Mouse (Mus musculus) heart, postnatal 0 days (tissue): ENCODE measurements around the gene Acadvl. TPM values are rescaled to one million over a fixed set of nuclear protein-coding genes. Genes with fewer than 3 reads are reported as not detected.

ENCODE experiments used
- ATAC-seq: fragments of 200-750 bp; cut with Nextera tagmentation; 2 replicates; pipeline ENCODE4 v1.8.0; 2017; ENCODE audit warnings: low read depth, moderate number of reproducible peaks, moderate library complexity; ENCODE audit not compliant: insufficient read depth
- DNase-seq: peaks from one replicate; pipeline ENCODE4 v3.0.0-alpha.2; 2016; ENCODE audit warnings: low spot score
- H3K27ac ChIP-seq: fragments of 300-500 bp; sonication (generic); 2 replicates; pipeline ENCODE4 v1.5.1; 2014; ENCODE audit warnings: low read depth, mild to moderate bottlenecking
- H3K27me3 ChIP-seq: fragments of 300-500 bp; sonication (generic); 2 replicates; pipeline ENCODE4 v1.6.1; 2014; ENCODE audit warnings: low read length, mixed read lengths; ENCODE audit not compliant: control insufficient read depth, insufficient read depth
- H3K36me3 ChIP-seq: fragments of 300-500 bp; sonication (generic); replicated peaks from 2 replicates; pipeline ENCODE4 v1.6.1; 2014; ENCODE audit warnings: low read length, mixed read lengths; ENCODE audit not compliant: control insufficient read depth, insufficient read depth
- H3K4me1 ChIP-seq: fragments of 300-500 bp; sonication (generic); 2 replicates; pipeline ENCODE4 v1.6.1; 2014; ENCODE audit warnings: antibody characterized with exemption; ENCODE audit not compliant: control insufficient read depth, insufficient read depth
- H3K4me2 ChIP-seq: fragments of 300-500 bp; sonication (generic); 2 replicates; pipeline ENCODE4 v1.6.1; 2014; ENCODE audit warnings: low read depth, mild to moderate bottlenecking, low read length, moderate library complexity
- H3K4me3 ChIP-seq: fragments of 300-500 bp; sonication (generic); 2 replicates; pipeline ENCODE4 v1.5.1; 2014; ENCODE audit warnings: low read depth, low read length
- H3K9ac ChIP-seq: fragments of 300-500 bp; sonication (generic); replicated peaks from 2 replicates; pipeline ENCODE4 v1.6.1; 2014; ENCODE audit warnings: low read depth, low read length, mixed read lengths
- H3K9me3 ChIP-seq: fragments of 300-500 bp; sonication (generic); replicated peaks from 2 replicates; pipeline ENCODE4 v1.6.1; 2016; ENCODE audit warnings: low read length; ENCODE audit not compliant: control insufficient read depth
- CTCF ChIP-seq: IDR thresholded peaks from 2 replicates; pipeline ENCODE4 v1.5.1; 2016; ENCODE audit warnings: antibody characterized with exemption, control low read depth, low read depth
- EP300 ChIP-seq: IDR thresholded peaks from 2 replicates; pipeline ENCODE4 v1.6.1; 2016; ENCODE audit warnings: antibody characterized with exemption, low read depth
- WGBS: fragments of 180-500 bp; shearing (Covaris S2); extraction: QIAGEN DNeasy Blood & Tissue Kit; methylation state at CpG from one replicate; pipeline ENCODE4 v1.1.7; 2014; 5-methylcytosine and 5-hydroxymethylcytosine counted together
- polyA plus RNA-seq: library from polyadenylated mRNA; unstranded; fragments of >200 nt; fragmentation: Nextera tagmentation; extraction: Ambion mirVana; gene quantifications from 2 replicates; pipeline ENCODE4 v1.2.1, GENCODE M21; 2015
- total RNA-seq: library from RNA; depleted of rRNA; stranded (reverse); fragments of >200 nt; gene quantifications from 2 replicates; pipeline ENCODE4 v1.2.3, GENCODE M21; 2014; ENCODE audit warnings: low replicate concordance

Gene Acadvl
- total and polyA plus RNA-seq, 2 experiments from 2014 or later = 469 to 815 TPM

DNA sequence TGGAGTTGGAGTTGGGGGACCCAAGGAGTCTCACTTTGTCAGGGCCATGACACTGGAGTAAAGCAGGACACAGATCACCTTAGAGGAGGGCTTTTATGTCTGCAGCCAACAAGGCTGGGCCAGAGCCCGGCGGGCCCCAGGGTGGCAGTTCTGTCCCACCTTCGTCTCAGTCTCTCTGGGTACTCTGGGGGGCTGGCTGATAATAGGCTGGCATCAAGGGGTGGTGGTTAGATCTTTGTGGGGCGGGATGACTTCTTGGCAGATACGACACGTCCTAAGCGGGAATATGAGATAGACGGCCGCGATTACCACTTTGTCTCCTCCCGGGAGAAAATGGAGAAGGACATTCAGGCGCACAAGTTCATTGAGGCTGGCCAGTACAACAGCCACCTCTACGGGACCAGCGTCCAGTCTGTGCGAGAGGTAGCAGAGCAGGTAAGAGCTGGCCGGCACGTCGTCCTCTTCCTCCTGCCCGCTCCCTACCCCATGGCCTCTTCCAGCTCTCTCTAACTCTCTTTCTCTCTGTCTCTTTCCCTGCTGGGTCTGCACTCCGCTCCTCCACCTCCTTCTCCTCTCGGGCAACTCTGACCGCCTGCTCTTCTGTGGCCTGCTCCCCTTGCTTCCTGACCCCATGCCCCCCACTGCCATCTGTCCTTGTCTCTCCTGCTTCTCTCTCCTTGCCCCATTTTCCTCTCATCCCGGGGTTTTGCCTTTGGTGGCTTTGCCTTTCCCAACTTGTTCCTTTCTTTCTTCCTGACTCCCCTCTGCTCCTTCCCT, 27.3 kb upstream of the Acadvl start:
- Histone ChIP-seq H3K9ac (no peak overlapping the region), H3K9me3 (no peaks in the 10 kb centered on the region), H3K4me3 (no peak overlapping the region), H3K36me3 (no peaks in the 10 kb centered on the region), H3K27me3 (no peaks in the 10 kb centered on the region), H3K4me2 (no peak overlapping the region), H3K27ac (no peak overlapping the region), H3K4me1 (no peaks in the 10 kb centered on the region)
- TF ChIP-seq CTCF = no peak
- TF ChIP-seq EP300 = no peak
- no peak for DNase-seq
- WGBS = 85% methylated on average over 23 of the region's 23 CpGs
- no peak for ATAC-seq

DNA sequence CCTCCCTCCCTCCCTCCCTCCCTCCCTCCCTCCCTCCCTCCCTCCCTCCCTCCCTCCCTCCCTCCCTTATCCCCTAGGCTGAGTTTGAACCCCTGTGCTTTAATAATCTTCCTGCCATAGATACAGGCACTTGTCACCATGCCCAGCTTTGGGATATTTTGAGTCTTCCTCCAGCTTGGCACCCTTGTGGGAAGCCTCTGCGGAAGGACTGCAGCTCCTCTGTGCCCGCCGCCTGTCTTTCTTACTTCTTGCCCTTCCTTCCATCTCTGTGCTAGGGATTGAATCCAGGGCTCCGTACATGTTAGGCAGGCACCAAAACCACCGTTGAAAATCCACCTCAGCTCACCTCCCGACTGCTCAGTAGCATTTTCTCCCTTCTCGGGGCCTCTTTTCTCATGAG, 25.0 kb upstream of the Acadvl start:
- Histone ChIP-seq H3K27me3 (no peaks in the 10 kb centered on the region), H3K4me2 (no peak overlapping the region), H3K27ac (no peak overlapping the region), H3K36me3 (no peaks in the 10 kb centered on the region), H3K9me3 (no peaks in the 10 kb centered on the region), H3K4me1 (no peaks in the 10 kb centered on the region), H3K4me3 (no peak overlapping the region), H3K9ac (no peak overlapping the region)
- no peak for DNase-seq
- WGBS = 85% methylated on average over 7 of the region's 7 CpGs
- ATAC-seq = no peak
- TF ChIP-seq EP300 (no peak), CTCF (no peak)

DNA sequence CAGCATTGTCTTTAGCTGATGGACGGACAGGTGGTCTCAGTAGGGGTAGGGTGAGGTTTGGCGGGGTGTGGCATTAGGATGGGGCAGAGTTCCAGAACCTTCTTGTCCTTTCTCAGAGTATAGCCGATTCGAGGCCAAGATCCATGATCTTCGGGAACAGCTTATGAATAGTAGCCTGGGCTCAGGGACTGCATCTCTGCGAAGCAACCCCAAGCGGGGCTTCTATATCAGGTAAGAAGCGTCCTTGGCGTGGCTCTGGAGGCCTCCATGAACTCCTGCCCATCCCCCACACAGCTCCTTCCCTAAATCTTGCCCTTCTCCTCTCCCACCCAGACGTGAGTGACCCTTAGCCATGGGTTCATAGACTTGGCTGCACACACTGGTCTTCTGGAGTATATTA, 24.4 kb upstream of the Acadvl start:
- no peaks in the 10 kb centered on the region for H3K36me3 ChIP-seq
- TF ChIP-seq CTCF (no peak), EP300 (no peak)

DNA sequence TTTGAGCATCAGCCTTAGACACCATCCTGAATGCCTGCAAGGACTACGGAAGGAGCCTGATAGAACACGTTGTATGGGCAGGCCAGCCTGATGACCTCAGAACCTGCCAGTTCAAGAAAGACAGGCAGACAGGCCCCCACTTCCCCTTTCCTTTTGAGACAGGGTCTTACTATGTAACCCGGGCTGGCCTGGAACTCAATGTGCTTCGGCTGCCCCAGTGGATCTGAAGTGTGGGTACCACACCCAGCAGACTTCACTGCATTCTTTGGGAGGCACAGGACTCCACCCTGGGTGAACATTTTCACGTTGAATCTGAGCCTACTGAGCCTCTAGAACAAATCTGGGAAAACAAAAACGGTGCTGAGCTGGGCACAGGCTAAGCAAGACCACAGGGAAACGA, 23.0 kb upstream of the Acadvl start:
- 71% methylated on average over 7 of the region's 7 CpGs for WGBS
- Histone ChIP-seq H3K4me1 (no peaks in the 10 kb centered on the region), H3K27me3 (no peaks in the 10 kb centered on the region), H3K36me3 (no peaks in the 10 kb centered on the region), H3K4me2 (no peak overlapping the region), H3K9me3 (no peaks in the 10 kb centered on the region), H3K27ac (no peak overlapping the region), H3K9ac (no peak overlapping the region), H3K4me3 (no peak overlapping the region)
- no peak for TF ChIP-seq EP300
- no peak for TF ChIP-seq CTCF
- ATAC-seq (no peak), DNase-seq (no peak)

More for the DNA sequence above, 24.4 kb upstream of the Acadvl start:
- no peak overlapping the region for H3K27ac ChIP-seq
- no peak overlapping the region for H3K4me2 ChIP-seq
- 94% methylated on average over 10 of the region's 10 CpGs for WGBS
- H3K4me1 ChIP-seq = no peaks in the 10 kb centered on the region
- DNase-seq (no peak), ATAC-seq (no peak)
- no peaks in the 10 kb centered on the region for H3K9me3 ChIP-seq
- no peak overlapping the region for H3K9ac ChIP-seq
- H3K27me3 ChIP-seq = no peaks in the 10 kb centered on the region
- H3K4me3 ChIP-seq = no peak overlapping the region

DNA sequence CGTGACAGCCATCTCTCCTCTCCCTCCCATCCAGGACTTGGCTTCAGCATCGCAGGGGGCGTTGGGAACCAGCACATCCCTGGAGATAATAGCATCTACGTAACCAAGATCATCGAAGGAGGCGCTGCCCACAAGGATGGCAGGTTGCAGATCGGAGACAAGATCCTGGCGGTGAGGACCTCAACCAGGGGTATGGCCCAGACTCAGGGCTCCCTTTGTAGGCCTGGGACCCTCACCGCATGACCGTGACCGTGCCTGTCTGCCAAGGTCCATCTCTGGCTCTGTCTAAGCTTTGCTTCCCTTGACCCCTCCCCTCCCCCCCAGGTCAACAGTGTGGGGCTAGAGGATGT, 16.1 kb upstream of the Acadvl start:
- Histone ChIP-seq H3K4me1 (peaks cover 11% of the 10 kb centered on the region; the same call in 1 of the 2 replicates), H3K36me3 (peaks cover 12% of the 10 kb centered on the region), H3K27me3 (peaks cover 2% of the 10 kb centered on the region; the same call in 1 of the 2 replicates), H3K4me3 (no peak overlapping the region), H3K9ac (no peak overlapping the region), H3K4me2 (no peak overlapping the region), H3K27ac (no peak overlapping the region), H3K9me3 (no peaks in the 10 kb centered on the region)
- TF ChIP-seq EP300 (no peak), CTCF (no peak)
- no peak for DNase-seq
- WGBS = 89% methylated on average over 11 of the region's 11 CpGs
- no peak for ATAC-seq
